Mouse (Mus musculus) heart, adult 2 months (tissue): ENCODE measurements at regions not wholly inside any gene's neighbourhood (a gene's known extent, or its start where the extent isn't known, plus 50 kb on each side); places are given as distances from the start of the nearest gene placed in this dataset.
"Not testable (repeated sequence)": the region's sequence is repeated elsewhere in the genome, so short reads cannot be mapped to it uniquely, and the experiment has no call there.

ENCODE experiments used
- DNase-seq, 2 experiments: peaks; one replicate each; pipeline ENCODE4 v3.0.0; 2021
- H3K27ac ChIP-seq: fragments of 200-600 bp; 2 replicates; pipeline ENCODE4 v1.8.1; 2022
- H3K27me3 ChIP-seq: fragments of 200-500 bp; 2 replicates; pipeline ENCODE4 v1.6.1; 2012; ENCODE audit warnings: mild to moderate bottlenecking, low read length, inconsistent platforms, mixed read lengths; ENCODE audit not compliant: control insufficient read depth, insufficient read depth
- H3K36me3 ChIP-seq: fragments of 200-500 bp; 2 replicates; pipeline ENCODE4 v1.6.1; 2012; ENCODE audit warnings: low read length, inconsistent platforms; ENCODE audit not compliant: control insufficient read depth, insufficient read depth
- H3K4me1 ChIP-seq: fragments of 200-500 bp; 2 replicates; pipeline ENCODE4 v1.6.1; 2011; ENCODE audit warnings: low read length; ENCODE audit not compliant: control insufficient read depth, insufficient read depth
- H3K4me3 ChIP-seq: fragments of 200-600 bp; 2 replicates; pipeline ENCODE4 v1.8.1; 2022
- H3K79me2 ChIP-seq: fragments of 200-500 bp; replicated peaks from 2 replicates; pipeline ENCODE4 v1.6.1; 2012; ENCODE audit warnings: mild to moderate bottlenecking, inconsistent platforms, low read length, moderate library complexity, mixed read lengths; ENCODE audit not compliant: control insufficient read depth, insufficient read depth
- H3K9ac ChIP-seq: fragments of 200-500 bp; 2 replicates; pipeline ENCODE4 v1.6.1; 2012; ENCODE audit warnings: low read depth, mild to moderate bottlenecking, control low read depth, inconsistent platforms, low read length, mixed read lengths
- CTCF ChIP-seq: fragments of 200-600 bp; IDR thresholded peaks from 2 replicates; pipeline ENCODE4 v1.8.1; 2022; ENCODE audit warnings: antibody characterized with exemption, mild to moderate bottlenecking, moderate library complexity
- EP300 ChIP-seq: fragments of 200-500 bp; IDR thresholded peaks from 2 replicates; pipeline ENCODE4 v1.6.1; 2011; ENCODE audit warnings: low read depth, low read length, control low read depth; ENCODE audit not compliant: insufficient read depth
- POLR2A ChIP-seq: fragments of 200-500 bp; IDR thresholded peaks from 2 replicates; pipeline ENCODE4 v1.6.1; 2011; ENCODE audit warnings: mild to moderate bottlenecking, low read depth, low read length, control low read depth; ENCODE audit not compliant: insufficient read depth
- WGBS: fragments of 180-500 bp; shearing (Covaris S2); methylation state at CpG from one replicate; pipeline ENCODE4 v1.1.7; 2018; 5-methylcytosine and 5-hydroxymethylcytosine counted together
- intact Hi-C: fragments of 180-260 bp; cut with DNase I; formaldehyde crosslinking; loops from one replicate; pipeline ENCODE4 v1.15.1; 2025

DNA sequence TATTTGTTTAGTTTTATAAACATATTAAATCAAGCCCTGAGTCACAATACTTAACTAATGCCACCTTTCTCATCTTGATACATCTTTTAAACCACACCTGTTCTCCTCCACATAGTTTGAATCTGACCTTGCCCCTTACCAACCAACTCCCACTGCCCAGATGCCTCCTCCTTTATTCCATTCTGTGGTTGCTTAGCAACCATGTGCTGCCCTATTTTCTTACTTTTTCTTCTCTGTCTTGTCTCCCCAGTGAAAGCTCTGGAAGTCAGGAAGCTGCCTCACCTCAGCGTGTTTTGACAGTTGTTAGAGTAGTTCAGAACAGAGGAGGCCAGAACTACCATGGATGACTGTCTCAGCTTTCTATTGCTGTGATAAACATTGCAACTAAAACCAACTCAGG, 227.7 kb downstream of the Tbl1xr1 start:
- H3K79me2 ChIP-seq = no peaks in the 10 kb centered on the region
- 50% methylated on average over 1 of the region's 1 CpGs for WGBS

DNA sequence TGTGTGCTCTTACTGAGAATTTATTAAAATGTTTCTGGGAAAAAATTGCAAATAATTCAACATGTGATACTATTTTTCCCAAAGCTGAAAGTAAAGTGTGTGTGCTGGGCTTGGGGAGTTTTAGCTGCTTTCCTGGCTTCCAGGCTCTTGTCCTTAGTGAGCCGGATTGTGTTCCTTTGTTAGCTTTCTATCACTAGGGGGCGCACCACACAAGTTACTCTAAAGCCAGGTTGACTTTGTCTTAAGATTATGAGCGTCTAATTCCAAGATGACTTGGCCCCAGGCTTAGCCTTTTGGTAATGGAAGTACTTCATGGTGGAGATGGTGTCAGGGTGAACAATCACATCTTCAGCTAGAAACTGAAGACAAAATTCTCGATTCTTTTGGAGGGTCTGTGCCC, 230.2 kb downstream of the Tbl1xr1 start:
- Histone ChIP-seq H3K27ac (no peak overlapping the region), H3K4me3 (no peak overlapping the region), H3K79me2 (no peaks in the 10 kb centered on the region), H3K36me3 (no peaks in the 10 kb centered on the region), H3K27me3 (no peaks in the 10 kb centered on the region), H3K4me1 (no peaks in the 10 kb centered on the region), H3K9ac (no peak overlapping the region)
- intact Hi-C loops = loop anchor here (10.0 kb wide), 1 partner anchor 232 kb away; the partner anchor contains the start of gene Tbl1xr1
- no peak for DNase-seq
- TF ChIP-seq POLR2A (no peak), CTCF (peak; percentile 51)
- 69% methylated on average over 4 of the region's 4 CpGs for WGBS

More for the DNA sequence above, 227.7 kb downstream of the Tbl1xr1 start:
- no peaks in the 10 kb centered on the region for H3K27me3 ChIP-seq
- DNase-seq = no peak
- H3K4me1 ChIP-seq = no peaks in the 10 kb centered on the region
- TF ChIP-seq EP300 (no peak), POLR2A (no peak), CTCF (no peak)
- H3K9ac ChIP-seq = no peak overlapping the region
- intact Hi-C loops = loop anchor here (10.0 kb wide), 1 partner anchor 229 kb away; the partner anchor contains the start of gene Tbl1xr1
- H3K27ac ChIP-seq = no peak overlapping the region
- no peak overlapping the region for H3K4me3 ChIP-seq
- H3K36me3 ChIP-seq = no peaks in the 10 kb centered on the region

DNA sequence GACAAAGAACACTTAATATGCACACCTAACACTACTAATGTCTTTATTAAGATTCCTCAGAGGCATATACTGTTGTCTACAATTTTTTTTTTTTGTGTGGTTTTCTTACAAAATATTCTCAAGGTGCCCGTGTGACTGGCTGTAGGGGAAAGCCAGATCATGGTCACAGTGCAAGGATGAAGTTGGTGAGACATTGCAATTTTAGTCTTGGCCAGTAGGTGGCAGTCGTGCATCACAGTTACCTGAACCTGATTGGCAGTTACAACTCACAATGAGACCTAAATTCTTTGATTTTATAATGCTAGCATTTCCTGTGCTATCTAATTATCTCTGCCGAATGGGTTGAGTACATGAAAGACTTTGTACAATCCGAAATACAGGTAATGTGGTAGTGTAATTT, 232.5 kb downstream of the Tbl1xr1 start:
- no peak overlapping the region for H3K9ac ChIP-seq
- WGBS = 5% methylated on average over 4 of the region's 4 CpGs
- H3K27me3 ChIP-seq = no peaks in the 10 kb centered on the region
- H3K27ac ChIP-seq = no peak overlapping the region
- no peaks in the 10 kb centered on the region for H3K79me2 ChIP-seq
- no peak overlapping the region for H3K4me3 ChIP-seq
- no peaks in the 10 kb centered on the region for H3K36me3 ChIP-seq
- intact Hi-C loops = loop anchor here (10.0 kb wide), 1 partner anchor 234 kb away; the partner anchor contains the start of gene Tbl1xr1
- TF ChIP-seq POLR2A (no peak), EP300 (no peak), CTCF (peak; percentile 97; the same call in 1 of the 2 replicates)
- no peaks in the 10 kb centered on the region for H3K4me1 ChIP-seq
- DNase-seq = peak; percentile 22 to 54

DNA sequence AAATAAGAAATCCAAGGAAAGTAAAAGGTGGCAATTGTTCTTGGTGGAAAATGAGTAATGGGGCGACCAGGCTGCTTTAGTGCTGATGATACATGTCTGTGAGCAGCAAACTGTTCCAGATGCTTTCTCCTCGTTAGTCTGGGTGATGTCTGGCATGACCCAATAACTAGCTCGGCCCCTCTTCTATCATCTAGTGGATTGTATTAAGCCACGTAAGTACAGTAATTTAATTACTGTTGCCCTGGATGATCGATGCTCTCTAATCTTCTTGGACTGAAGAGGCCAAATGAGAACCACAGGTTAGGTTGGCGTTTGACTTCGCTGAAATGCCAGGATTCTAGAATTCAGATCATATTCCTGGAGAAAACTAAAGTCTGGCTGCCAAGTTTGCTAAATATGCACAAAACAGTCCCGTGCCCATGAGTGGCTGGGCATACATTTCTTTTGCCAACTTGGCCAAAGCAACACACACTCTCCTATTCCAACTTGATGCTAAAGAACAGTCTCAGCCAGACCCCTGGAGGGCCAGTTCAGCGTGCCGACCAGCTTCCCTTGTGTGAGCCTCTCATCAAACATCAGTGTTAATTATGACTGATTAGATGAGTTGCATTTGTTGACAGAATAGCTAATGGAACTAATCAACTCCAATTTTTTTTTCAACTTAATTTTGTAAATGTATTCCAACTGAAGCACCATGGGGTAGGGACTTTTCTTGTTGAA, 240.2 kb downstream of the Tbl1xr1 start:
- no peaks in the 10 kb centered on the region for H3K27me3 ChIP-seq
- whole genome bisulfite sequencing = 79% methylated on average over 10 of the region's 10 CpGs
- no peak overlapping the region for H3K27ac ChIP-seq
- H3K79me2 ChIP-seq = no peaks in the 10 kb centered on the region
- TF ChIP-seq EP300 = no peak
- no peak for TF ChIP-seq CTCF
- no peak for TF ChIP-seq POLR2A
- H3K36me3 ChIP-seq = no peaks in the 10 kb centered on the region
- DNase-seq = no peak
- H3K4me3 ChIP-seq = no peak overlapping the region
- no peaks in the 10 kb centered on the region for H3K4me1 ChIP-seq
- intact Hi-C loops = no loop called here
- H3K9ac ChIP-seq = no peak overlapping the region

DNA sequence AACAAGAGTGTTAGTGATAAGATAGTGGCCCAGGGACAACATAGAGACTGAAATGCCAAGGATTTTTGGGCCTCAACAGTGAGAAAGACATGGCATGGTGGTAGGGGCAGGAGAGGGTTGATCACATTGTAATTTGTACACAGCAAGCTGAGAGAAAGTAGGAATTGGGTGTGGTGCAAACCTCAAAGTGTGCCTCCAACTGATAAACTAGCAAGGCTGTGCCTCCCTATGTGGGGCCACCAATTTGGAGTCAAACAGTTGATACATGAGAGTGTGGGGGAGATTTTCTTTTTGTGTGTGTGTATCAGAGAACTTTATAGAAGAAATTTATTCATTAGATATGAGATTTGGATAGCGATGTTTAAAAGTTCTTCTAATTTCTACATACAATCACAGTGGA, 244.0 kb downstream of the Tbl1xr1 start:
- H3K4me1 ChIP-seq, H3K36me3 ChIP-seq, H3K27me3 ChIP-seq, H3K27ac ChIP-seq, intact Hi-C loops, DNase-seq, H3K9ac ChIP-seq, H3K79me2 ChIP-seq, H3K4me3 ChIP-seq: not testable (repeated sequence)
- 96% methylated on average over 1 of the region's 1 CpGs for WGBS

DNA sequence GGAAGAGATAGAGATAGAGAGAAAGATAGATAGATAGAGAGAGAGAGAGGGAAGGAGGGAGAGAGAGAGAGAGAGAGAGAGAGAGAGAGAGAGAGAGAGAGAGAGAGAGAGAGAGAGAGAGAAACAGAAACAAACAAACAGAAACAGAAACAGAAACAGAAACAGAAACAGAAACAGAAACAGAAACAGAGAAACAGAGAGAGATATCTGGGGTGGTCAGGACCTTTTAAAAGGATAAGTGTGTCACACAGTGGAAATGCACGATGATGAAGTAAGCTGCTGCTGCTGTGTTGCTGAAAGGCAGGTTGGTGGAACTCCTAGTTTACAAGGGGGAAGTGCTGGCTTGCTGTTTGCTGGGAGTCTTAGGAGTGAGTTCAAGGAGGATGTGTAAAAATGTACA, 254.8 kb downstream of the Tbl1xr1 start:
- H3K36me3 ChIP-seq = no peaks in the 10 kb centered on the region
- no peak overlapping the region for H3K27ac ChIP-seq
- no peaks in the 10 kb centered on the region for H3K27me3 ChIP-seq
- H3K9ac ChIP-seq = no peak overlapping the region
- TF ChIP-seq EP300 (no peak), POLR2A (no peak), CTCF (no peak)
- 45% methylated on average over 1 of the region's 1 CpGs for WGBS
- intact Hi-C loops = no loop called here
- H3K4me1 ChIP-seq = no peaks in the 10 kb centered on the region
- no peak overlapping the region for H3K4me3 ChIP-seq
- no peak for DNase-seq
- H3K79me2 ChIP-seq = no peaks in the 10 kb centered on the region
